Mouse (Mus musculus): ENCODE measurements around the gene Psd. TPM values are rescaled to one million over a fixed set of nuclear protein-coding genes. Genes with fewer than 3 reads are reported as not detected.

Gene Psd
- polyA plus RNA-seq, 1 experiment from 2014 or later, result 54.7 TPM

DNA sequence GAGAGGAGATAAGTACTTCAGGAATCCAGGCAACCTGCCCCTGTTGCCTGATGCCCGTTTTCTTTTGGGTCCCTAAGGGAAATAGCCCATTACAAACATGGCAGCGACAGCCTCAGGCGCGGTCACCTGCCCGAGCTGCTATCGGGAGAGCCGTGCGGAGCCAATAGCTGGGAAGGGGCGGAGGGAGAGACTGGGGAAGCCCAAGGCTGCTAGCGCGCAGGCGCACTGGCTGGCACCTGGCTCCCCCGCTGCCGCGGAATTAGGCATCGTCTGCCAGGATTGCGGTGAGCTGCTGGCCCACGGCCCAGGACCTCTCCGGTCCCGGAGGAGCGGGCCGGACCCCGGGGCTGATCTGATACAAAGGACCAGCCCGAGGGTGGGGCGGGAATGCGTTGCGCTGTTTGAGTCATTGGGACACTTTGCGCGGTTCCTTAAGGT lies 29.8 kb upstream of the Psd start:
- Histone ChIP-seq H3K4me3 (replicated peaks) (peak overlapping the region; percentile 53), H3K27ac (peak overlapping the region; percentile 46), H3K36me3 (no peaks in the 10 kb centered on the region), H3K9ac (peak overlapping the region; percentile 1; the same call in 1 of the 2 replicates), H3K27me3 (replicated peaks) (peaks cover 3% of the 10 kb centered on the region; the same call in 1 of the 2 replicates), H3K4me2 (peak overlapping the region; percentile 88), H3K4me1 (peaks cover 8% of the 10 kb centered on the region; the same call in 1 of the 2 replicates), H3K9me3 (no peaks in the 10 kb centered on the region)
- under 1% methylated on average over 29 of the region's 29 CpGs for WGBS
- ATAC-seq (ENCODE audit: insufficient read depth, low FRiP score, low read depth), result peak; percentile 89

- WGBS, result 62% methylated on average over 10 of the region's 10 CpGs
- Histone ChIP-seq H3K4me2 (peak within 1 kb of the TSS; percentile 98), H3K27ac (peak within 1 kb of the TSS; percentile 84; the same call in 1 of the 2 replicates), H3K4me3 (replicated peaks) (peak within 1 kb of the TSS; percentile 63), H3K9ac (peak within 1 kb of the TSS; percentile 70), H3K27me3 (replicated peaks) (no peaks in the 10 kb centered on the region), H3K36me3 (no peaks in the 10 kb centered on the region), H3K4me1 (peaks cover 17% of the 10 kb centered on the region), H3K9me3 (no peaks in the 10 kb centered on the region)
- ATAC-seq (ENCODE audit: insufficient read depth, low FRiP score, low read depth), result no peak
These were observed 23.4 kb upstream of the Psd start, which contains the start of gene 2310034G01Rik for GRCm38 (mm10) chr19:46350168-46350932. 2310034G01Rik (minus strand) TSS chr19:46350302.

DNA sequence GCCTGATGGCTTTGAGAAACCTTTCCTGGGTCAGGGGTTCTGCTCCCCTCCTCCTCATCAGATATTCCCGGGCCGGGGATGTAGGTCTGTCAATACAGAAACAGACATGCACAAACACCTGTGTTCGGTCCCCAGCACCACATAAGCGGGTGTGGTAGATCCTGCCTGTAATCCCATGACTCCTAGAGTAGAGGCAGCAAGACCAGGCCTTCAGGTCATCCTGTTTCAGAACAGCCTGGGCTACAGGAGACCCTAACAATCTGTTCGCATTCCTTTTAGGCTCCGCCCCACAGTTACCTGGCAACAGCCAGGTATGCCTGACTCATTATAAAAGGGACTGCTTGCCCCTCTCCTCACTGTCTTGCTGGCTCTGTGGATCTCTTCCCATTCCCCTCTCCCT lies 22.6 kb upstream of the Psd start:
- Histone ChIP-seq H3K4me3 (replicated peaks) (peak overlapping the region; percentile 63), H3K27ac (peak overlapping the region; percentile 84; the same call in 1 of the 2 replicates), H3K27me3 (replicated peaks) (no peaks in the 10 kb centered on the region), H3K36me3 (no peaks in the 10 kb centered on the region), H3K9me3 (no peaks in the 10 kb centered on the region), H3K4me2 (peak overlapping the region; percentile 98), H3K4me1 (peaks cover 18% of the 10 kb centered on the region), H3K9ac (no peak overlapping the region)
- WGBS, result 27% methylated on average over 6 of the region's 6 CpGs
- 0 out of 2 replicates have a peak, but pooled peaks have one; percentile 4 for ATAC-seq (ENCODE audit: insufficient read depth, low FRiP score, low read depth)

GRCm38 (mm10) chr19:46348761-46349458 lies 22.0 kb upstream of the Psd start:
- H3K9ac ChIP-seq, result peak overlapping the region; percentile 70
- H3K27ac ChIP-seq, result peak overlapping the region; percentile 84
- H3K4me1 ChIP-seq, result peaks cover 18% of the 10 kb centered on the region
- peak; percentile 72 for ATAC-seq (ENCODE audit: insufficient read depth, low FRiP score, low read depth)
- H3K4me3 ChIP-seq (replicated peaks), result peak overlapping the region; percentile 63
- WGBS, result under 1% methylated on average over 78 of the region's 78 CpGs
- H3K27me3 ChIP-seq (replicated peaks), result no peaks in the 10 kb centered on the region
- H3K36me3 ChIP-seq, result no peaks in the 10 kb centered on the region
- H3K9me3 ChIP-seq, result no peaks in the 10 kb centered on the region
- H3K4me2 ChIP-seq, result peak overlapping the region; percentile 98

- peaks cover 18% of the 10 kb centered on the region for H3K4me1 ChIP-seq
- ATAC-seq (ENCODE audit: insufficient read depth, low FRiP score, low read depth), result no peak
- H3K9me3 ChIP-seq, result no peaks in the 10 kb centered on the region
- H3K27me3 ChIP-seq (replicated peaks), result no peaks in the 10 kb centered on the region
- H3K4me3 ChIP-seq (replicated peaks), result peak overlapping the region; percentile 63
- peak overlapping the region; percentile 70; the same call in 1 of the 2 replicates for H3K9ac ChIP-seq
- peak overlapping the region; percentile 84 for H3K27ac ChIP-seq
- 29% methylated on average over 14 of the region's 14 CpGs for WGBS
- H3K36me3 ChIP-seq, result no peaks in the 10 kb centered on the region
- peak overlapping the region; percentile 98 for H3K4me2 ChIP-seq
These were observed 21.1 kb upstream of the Psd start for GRCm38 (mm10) chr19:46347936-46348668.

- no peak overlapping the region for H3K9ac ChIP-seq
- H3K9me3 ChIP-seq, result no peaks in the 10 kb centered on the region
- H3K27me3 ChIP-seq (replicated peaks), result no peaks in the 10 kb centered on the region
- no peak overlapping the region for H3K4me2 ChIP-seq
- WGBS, result 97% methylated on average over 1 of the region's 1 CpGs
- H3K4me3 ChIP-seq (replicated peaks), result no peak overlapping the region
- no peak for ATAC-seq (ENCODE audit: insufficient read depth, low FRiP score, low read depth)
- peaks cover 18% of the 10 kb centered on the region for H3K4me1 ChIP-seq
- H3K27ac ChIP-seq, result no peak overlapping the region
- no peaks in the 10 kb centered on the region for H3K36me3 ChIP-seq
These were observed 20.2 kb upstream of the Psd start for GRCm38 (mm10) chr19:46347146-46347545.

DNA sequence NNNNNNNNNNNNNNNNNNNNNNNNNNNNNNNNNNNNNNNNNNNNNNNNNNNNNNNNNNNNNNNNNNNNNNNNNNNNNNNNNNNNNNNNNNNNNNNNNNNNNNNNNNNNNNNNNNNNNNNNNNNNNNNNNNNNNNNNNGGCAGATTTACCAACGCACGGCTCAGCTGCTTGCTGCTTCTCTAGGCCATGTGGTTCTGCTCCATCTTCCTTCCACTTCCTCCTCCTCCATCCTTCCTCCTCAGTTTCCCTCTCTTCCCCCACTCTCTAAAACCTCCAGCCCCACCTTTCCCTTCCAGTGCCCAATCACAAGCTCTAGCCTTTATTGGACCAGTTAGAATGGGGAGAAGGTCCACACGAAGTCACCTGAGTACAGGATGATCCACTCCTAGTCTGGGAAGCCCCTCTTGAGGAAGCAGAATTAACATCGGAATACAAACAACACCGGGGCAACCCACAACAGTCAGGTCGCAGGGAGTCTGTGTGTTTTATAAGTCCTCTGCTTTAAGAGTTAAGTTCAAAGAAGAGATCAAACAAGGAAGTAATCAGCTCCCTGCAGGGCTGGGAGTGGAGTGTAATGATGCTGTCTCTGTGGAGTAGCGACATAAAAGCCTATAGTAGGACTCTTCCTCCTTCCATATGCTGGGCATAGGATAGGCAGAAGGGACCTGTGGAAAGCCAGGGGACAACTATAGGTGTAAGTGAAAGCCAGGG lies 17.9 kb upstream of the Psd start:
- Histone ChIP-seq H3K4me2 (no peak overlapping the region), H3K9ac (no peak overlapping the region), H3K27ac (no peak overlapping the region), H3K27me3 (replicated peaks) (no peaks in the 10 kb centered on the region), H3K36me3 (no peaks in the 10 kb centered on the region), H3K9me3 (no peaks in the 10 kb centered on the region), H3K4me1 (peaks cover 16% of the 10 kb centered on the region), H3K4me3 (replicated peaks) (no peak overlapping the region)
- 19% methylated on average over 7 of the region's 7 CpGs for WGBS
- ATAC-seq (ENCODE audit: insufficient read depth, low FRiP score, low read depth), result no peak

DNA sequence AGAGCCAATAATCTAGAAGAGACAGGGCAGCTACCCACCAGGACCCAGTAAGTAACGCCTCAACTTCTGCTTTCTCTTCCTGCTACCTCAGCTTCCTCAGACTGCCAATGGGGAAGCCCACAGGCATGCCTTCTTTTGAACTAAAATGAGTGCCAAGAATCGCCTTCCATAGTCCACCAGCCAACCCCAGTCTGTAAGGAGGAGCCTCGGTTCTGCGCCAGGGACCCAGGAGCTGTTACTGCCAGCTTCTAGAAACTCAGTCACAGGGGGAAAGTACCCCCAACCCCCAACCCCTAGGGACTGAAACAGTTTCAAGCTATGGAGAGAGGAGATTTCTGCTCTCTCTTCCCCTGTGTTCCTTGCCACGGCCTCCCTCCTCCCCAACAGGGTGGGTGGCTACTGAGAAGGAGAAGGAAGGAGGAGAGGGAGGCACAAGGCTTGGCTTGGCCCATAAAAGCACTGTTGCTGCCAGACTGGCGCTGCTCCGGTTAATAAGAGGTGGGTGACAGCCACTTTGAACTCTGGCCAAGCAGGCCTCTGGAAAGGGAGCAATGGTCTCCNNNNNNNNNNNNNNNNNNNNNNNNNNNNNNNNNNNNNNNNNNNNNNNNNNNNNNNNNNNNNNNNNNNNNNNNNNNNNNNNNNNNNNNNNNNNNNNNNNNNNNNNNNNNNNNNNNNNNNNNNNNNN lies 12.5 kb upstream of the Psd start:
- peak overlapping the region; percentile 33 for H3K27ac ChIP-seq
- no peaks in the 10 kb centered on the region for H3K9me3 ChIP-seq
- no peak overlapping the region for H3K4me3 ChIP-seq (replicated peaks)
- H3K27me3 ChIP-seq (replicated peaks), result no peaks in the 10 kb centered on the region
- H3K4me2 ChIP-seq, result peak overlapping the region; percentile 75; the same call in 1 of the 2 replicates
- 70% methylated on average over 7 of the region's 7 CpGs for WGBS
- peaks cover 10% of the 10 kb centered on the region for H3K4me1 ChIP-seq
- H3K36me3 ChIP-seq, result no peaks in the 10 kb centered on the region
- H3K9ac ChIP-seq, result no peak overlapping the region
- no peak for ATAC-seq (ENCODE audit: insufficient read depth, low FRiP score, low read depth)

- H3K4me2 ChIP-seq, result peak overlapping the region; percentile 75
- no peaks in the 10 kb centered on the region for H3K36me3 ChIP-seq
- no peak; the same call in 1 of the 2 replicates for ATAC-seq (ENCODE audit: insufficient read depth, low FRiP score, low read depth)
- 51% methylated on average over 6 of the region's 6 CpGs for WGBS
- H3K9me3 ChIP-seq, result no peaks in the 10 kb centered on the region
- peak overlapping the region; percentile 33 for H3K27ac ChIP-seq
- peaks cover 10% of the 10 kb centered on the region for H3K4me1 ChIP-seq
- H3K9ac ChIP-seq, result no peak overlapping the region
- H3K27me3 ChIP-seq (replicated peaks), result no peaks in the 10 kb centered on the region
- peak overlapping the region; percentile 84 for H3K4me3 ChIP-seq (replicated peaks)
These were observed 12.0 kb upstream of the Psd start for GRCm38 (mm10) chr19:46338942-46339286.

DNA sequence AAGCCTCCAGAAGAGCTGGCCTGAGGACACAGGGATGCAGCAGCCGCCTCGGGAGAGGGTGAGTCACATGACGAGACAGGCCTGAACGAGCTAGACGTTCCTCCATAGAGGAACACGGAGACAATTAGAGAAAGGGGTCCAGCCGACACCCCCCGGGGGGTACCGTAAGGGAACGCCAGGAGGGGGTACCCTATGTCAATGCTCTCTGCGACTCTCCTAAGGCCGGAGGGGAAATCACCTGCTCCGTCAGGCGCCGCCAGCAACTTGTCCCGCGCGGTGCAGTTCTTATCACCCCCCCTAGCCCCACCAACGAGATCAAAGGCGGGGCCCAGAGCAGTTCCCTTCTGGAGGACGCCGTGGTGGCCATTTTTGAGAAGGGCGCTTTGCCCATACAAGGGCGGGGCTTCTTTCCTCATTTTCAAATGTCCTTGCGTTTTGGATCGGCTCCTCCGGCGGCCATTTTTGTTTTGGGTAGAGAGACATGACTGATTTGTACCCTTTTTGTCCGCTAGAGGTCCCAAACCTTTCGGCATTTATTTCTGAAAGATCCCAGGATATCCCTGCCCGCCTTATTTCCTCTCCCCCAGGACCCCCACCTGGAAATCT lies 11.5 kb upstream of the Psd start, which contains the start of gene Cuedc2:
TSS of gene Cuedc2 (minus strand) at position 372 of the 606 bp plus-strand sequence.
- H3K27ac ChIP-seq, result peak within 1 kb of the TSS; percentile 63
- H3K27me3 ChIP-seq (replicated peaks), result no peaks in the 10 kb centered on the region
- peak within 1 kb of the TSS; percentile 82 for H3K9ac ChIP-seq
- peak within 1 kb of the TSS; percentile 75 for H3K4me2 ChIP-seq
- peak within 1 kb of the TSS; percentile 84 for H3K4me3 ChIP-seq (replicated peaks)
- H3K4me1 ChIP-seq, result peaks cover 10% of the 10 kb centered on the region
- ATAC-seq (ENCODE audit: insufficient read depth, low FRiP score, low read depth), result peak; percentile 89
- H3K9me3 ChIP-seq, result no peaks in the 10 kb centered on the region
- under 1% methylated on average over 31 of the region's 31 CpGs for WGBS
- no peaks in the 10 kb centered on the region for H3K36me3 ChIP-seq

Measured in stomach, embryonic 15.5 days (tissue).